Mouse (Mus musculus) granulocyte monocyte progenitor cell, adult 5-6 weeks (primary cell): ENCODE data around the gene Pygo1. TPM values are rescaled to one million over a fixed set of nuclear protein-coding genes. Genes with fewer than 3 reads are reported as not detected.

ENCODE experiments used
- ATAC-seq: replicated peaks from 2 replicates; pipeline ENCODE4 v1.8.0; 2016; ENCODE audit warnings: mild to moderate bottlenecking, moderate TSS enrichment, inconsistent platforms; ENCODE audit not compliant: poor library complexity, severe bottlenecking
- total RNA-seq, 2 experiments: library from RNA; stranded (forward) in 1 of 2; stranded (reverse) in 1 of 2; fragments of 200-712, 200-1000 nt in 1 of 2; fragments of >200 nt in 1 of 2; fragmentation: Nextera tagmentation in 1 of 2; gene quantifications; 2 replicates each; pipeline ENCODE4 v1.2.3; 2014 to 2017

Pygo1 gene
- total RNA-seq, 2 experiments from 2014 or later, result not detected

DNA sequence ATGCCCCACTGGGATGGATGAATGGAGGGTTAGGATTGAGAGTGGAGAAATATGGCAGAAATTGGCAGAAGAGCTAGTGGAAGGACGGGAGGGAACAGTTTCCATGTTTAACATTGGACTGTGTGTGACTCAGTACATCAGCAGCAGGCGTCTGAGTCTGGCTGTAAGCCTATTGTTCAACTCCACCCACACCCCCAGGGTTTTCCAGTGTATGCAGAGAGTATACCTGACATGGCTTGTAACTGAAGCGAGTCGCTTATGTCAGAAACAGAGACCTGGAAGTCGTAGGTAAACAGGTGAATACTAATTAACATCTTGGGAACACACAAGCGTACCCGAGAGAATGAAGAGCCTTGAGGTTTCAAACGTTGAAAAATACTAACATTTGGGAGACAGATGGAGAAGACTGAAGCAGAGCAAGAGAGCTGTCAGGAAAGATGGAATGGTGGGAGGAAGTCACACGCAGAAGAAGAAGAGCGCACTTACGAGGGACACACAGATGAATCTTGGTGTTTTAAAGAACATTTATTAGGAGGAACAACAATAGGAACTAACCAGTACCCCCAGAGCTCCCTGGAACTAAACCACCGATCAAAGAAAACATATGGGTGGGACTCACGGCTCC is 5.8 kb downstream of the Pygo1 start:
- no peak for ATAC-seq

DNA sequence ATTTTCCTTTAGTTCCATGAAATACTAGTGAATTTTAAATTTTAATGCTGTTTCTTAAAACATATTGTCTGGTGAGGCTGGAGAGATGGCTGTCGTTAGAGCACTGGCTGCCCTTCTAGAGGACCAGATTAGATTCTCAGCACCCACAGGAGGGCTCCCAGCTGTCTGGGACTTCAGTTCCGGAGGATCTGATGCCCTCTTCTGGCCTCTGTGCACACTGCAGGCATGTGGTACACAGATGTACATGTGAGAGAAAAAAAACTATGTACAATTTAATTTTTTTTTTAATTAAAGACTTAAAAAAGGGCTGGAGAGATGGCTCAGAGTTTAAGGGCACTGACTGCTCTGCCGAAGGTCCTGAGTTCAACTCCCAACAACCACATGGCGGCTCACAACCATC is 9.9 kb downstream of the Pygo1 start:
- ATAC-seq, result no peak

DNA sequence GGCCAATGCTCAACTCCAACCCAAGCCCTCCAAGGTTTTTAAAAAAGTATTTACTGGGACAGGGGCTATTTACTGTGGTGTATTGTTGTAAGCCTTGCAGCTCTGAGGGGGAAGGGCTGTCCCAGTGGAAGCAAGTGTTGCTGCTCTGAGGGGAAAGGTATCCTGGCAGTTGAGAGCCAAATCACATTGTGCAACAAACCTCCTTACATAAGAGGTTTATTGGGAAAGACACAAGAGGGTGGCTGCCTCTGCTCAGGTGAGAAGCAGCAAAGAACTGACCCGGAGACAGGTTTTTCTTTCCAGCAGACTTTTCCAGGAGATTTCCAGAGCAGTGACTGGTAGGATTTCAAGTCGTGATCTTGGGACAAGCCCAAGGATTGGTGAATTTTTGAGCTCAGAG is 10.9 kb downstream of the Pygo1 start:
- no peak for ATAC-seq

DNA sequence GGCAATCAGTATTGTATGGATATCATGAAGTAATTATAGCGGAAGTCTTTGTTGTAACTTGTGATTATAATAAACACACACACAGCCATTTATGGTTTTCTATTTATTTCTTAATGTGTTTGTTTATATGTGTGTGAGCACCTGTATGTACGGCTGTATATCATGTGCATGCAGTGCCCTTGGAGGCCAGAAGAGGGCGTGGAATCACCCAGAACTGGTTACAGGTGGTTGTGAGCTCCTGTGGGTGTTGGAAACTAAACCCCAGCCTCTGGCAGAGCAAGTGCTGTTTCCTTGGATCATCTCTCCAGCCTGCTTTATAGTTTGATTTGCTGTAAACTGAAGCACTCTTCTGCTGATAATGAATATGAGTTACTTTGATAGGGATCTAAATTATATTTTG is 18.0 kb downstream of the Pygo1 start:
- ATAC-seq, result no peak

DNA sequence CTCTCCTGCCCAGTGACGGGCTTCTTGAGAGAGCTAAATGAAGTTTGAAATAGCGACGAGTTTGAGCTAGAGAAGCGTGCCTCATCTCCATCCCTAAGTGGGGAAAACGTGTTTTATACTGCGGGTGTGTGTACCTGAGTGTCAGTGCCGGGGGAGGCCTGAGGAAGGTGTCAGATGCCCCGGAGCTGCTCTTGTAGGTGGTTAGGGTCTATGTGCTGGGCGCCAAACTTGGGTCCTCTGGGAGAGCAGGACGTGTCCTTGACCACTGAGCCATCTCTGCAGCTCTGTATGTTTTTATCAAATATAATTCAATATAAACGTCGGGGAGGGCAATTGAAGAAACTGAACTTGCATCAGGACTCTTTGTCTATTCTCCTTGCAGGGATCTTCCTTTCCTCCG is 18.8 kb downstream of the Pygo1 start:
- no peak for ATAC-seq

DNA sequence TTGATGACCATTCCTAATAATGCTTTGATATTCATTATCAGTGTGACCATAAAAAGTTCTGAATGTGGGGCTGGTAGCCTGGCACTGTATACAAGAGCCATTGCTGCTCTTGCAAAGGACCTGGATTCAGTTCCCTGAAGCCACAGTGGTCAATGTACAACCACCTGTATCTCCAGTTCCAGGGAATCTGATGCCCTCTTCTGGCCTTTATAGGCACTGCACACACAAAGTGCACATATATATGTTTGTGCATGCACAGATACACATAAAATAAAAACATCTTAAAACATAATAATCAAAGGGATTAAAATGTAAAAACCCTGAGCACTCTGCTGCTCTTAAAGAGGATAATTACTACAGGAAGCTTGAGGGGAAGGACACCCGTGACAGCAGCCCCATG is 21.6 kb downstream of the Pygo1 start:
- no peak for ATAC-seq

GRCm38 (mm10) chr9:72949572-72949971 is 24.1 kb downstream of the Pygo1 start:
- no peak for ATAC-seq

- ATAC-seq, result no peak
These were observed 29.3 kb downstream of the Pygo1 start for GRCm38 (mm10) chr9:72954746-72955145.

- ATAC-seq, result peak; percentile 38
These were observed 30.1 kb downstream of the Pygo1 start for GRCm38 (mm10) chr9:72955546-72955945.

GRCm38 (mm10) chr9:72958521-72959450 is 33.3 kb downstream of the Pygo1 start, which contains the start of the genes Dyx1c1 and Gm44503:
Gene Dyx1c1 (plus strand): TSS chr9:72958785.
Gene Gm44503 (plus strand): TSS chr9:72958852.
- ATAC-seq, result peak; percentile 94

DNA sequence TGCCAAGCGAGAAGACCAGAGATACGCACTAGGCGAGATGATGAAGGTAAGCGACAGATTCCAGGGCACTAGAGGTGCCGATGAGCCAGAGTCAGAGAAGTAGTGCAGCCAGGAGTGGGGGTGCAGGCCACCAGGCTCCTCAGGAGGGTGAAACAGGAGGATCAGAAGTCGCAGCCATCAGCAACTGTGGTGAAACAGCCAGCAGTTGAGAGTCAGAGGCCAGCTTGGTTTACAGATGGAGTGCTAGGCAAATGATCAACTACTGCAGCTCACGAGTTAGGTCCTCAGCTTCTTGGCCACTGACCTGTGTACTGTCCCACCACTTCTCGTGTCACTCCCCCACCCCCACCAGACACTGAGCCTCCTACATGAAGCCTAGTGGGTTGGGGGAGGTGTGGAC is 35.9 kb downstream of the Pygo1 start:
- ATAC-seq, result no peak

- ATAC-seq, result no peak
These were observed 36.5 kb downstream of the Pygo1 start for GRCm38 (mm10) chr9:72961959-72962358.

DNA sequence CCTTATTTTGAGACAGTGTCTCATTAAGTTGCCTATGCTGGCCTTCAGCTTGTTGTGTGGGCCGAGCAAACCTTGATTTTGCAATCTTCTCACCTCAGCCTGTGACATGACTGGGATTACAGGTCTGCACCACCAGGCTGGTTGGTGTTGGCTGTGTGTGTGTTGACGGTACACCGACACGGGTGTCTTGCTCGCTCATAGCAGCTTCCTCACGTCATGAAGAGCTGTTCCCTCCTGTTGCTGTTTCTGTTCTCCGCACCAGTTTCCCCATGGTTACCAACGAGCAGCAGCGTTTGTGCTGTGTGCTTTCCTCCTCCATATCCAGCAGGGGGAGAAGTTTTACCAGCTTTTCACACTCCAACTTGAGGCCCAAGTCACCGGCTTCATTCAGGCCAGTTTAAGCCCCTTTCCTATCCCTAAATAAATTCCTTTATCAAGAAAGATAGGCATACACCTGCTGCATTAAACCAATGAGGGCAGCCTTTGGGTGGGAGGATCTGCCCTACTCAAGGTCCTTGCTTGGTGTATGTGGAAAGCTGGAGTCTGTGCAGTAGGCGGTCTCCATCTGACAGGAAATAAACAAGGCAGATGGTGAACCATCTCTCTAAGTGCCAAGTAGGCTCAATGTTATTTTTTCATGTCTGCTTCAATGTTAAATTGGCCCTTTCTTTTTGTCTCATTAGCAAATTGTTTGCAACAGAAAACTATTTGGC is 43.1 kb downstream of the Pygo1 start:
- peak; percentile 77 for ATAC-seq

DNA sequence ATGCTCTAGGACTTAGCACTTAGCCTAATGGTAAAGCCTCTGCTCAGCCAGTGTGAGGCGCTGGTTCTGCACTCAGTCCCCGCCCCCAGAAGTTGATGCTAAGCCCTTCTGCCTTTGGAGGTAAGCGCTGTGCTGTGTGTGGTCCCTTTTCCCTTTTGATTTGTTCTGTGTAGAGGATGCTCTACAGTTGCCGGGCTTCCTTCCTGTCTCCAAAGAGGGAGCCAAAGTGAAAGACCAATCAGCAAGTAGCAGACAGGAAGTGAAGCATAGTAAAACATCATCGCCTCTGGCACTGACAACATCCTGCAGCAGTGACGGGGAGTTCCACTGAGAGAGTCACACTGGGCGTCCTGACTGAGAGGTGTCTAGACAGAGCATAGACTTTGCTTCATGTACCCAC is 44.4 kb downstream of the Pygo1 start:
- ATAC-seq, result peak; percentile 24

DNA sequence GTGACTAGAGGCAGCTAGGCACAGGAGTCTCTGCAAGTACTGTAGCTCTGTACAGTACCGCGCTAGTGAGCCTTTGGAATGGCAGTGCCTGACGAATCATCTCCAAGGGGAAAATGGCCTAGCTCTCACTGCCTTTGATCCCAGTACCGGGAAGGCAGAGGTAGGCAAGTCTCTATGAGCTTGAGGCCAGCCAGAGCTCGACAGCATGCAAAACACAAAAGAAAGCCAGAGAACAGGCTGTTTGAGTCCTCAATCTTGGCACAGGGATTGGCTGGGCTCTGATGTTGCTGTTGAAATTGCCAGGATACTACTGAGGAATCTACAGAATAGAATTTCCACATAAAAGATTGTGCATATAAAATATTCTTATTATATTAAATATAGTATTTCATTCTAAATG is 47.0 kb downstream of the Pygo1 start:
- no peak for ATAC-seq

- no peak for ATAC-seq
These were observed 47.5 kb downstream of the Pygo1 start for GRCm38 (mm10) chr9:72972984-72973383.

- peak; percentile 85 for ATAC-seq
These were observed 49.3 kb downstream of the Pygo1 start for GRCm38 (mm10) chr9:72974734-72975133.

- no peak for ATAC-seq
These were observed 49.8 kb downstream of the Pygo1 start for GRCm38 (mm10) chr9:72975242-72975641.

- ATAC-seq, result no peak
These were observed 57.6 kb downstream of the Pygo1 start for GRCm38 (mm10) chr9:72983066-72983465.

DNA sequence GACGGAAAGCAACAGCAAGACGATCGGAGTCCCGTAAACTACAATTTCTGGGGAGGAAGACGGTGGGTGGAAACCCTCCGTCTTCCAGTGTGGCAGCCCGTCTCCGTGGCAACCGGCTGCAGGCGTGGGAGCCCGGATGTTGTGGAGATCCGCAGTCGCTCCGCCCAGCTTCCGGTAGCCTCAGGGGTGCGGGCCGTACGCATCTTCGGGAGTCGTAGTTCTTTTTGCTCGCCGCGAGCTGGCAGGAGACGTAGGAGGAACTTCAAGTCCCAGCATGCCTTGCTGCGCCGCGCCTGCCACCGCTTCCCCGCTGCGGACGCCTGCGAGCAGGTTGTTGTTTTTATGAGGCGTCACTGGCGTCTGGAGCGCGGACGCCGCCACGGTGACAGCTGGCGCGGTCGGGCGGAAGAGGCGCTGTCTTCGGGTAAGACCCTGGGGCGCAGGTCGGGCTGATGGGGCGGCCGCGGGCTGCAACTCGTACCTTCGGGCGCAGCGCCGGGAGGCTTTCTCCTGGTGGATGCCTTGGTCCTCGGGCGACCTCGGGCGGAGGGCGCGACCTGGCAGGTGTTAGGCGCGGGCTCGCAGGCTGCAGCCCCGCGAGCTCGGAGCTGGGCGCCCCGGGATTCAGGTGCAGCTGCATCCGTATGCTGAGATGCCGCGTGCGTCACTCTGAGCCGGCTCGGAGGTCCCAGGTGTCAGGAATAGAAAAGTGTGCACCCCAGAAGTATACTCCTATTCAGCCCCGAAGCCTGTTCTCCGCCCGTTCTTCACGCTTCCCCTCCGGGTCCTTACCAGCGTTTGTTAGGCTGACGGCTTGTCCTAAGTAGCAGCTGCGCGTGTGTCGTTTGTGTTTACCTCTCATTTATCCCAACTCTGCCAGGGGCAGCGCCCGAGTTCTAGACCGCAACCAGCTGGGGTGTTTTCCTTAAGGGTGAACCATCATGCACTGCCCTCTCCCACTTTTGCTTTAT is 60.1 kb downstream of the Pygo1 start, which contains the start of the genes Ccpg1os and Ccpg1:
TSS of gene Ccpg1os (minus strand) at position 133 of the 971 bp plus-strand sequence.
TSS of gene Ccpg1 (plus strand) at position 180 of the 971 bp plus-strand sequence.
- ATAC-seq, result peak; percentile 97
